Mouse (Mus musculus): Measurements from ENCODE around the gene Camk2b.
"Not testable (repeated sequence)": the region's sequence is repeated elsewhere in the genome, so short reads cannot be mapped to it uniquely, and the experiment has no call there.

The Camk2b gene

DNA sequence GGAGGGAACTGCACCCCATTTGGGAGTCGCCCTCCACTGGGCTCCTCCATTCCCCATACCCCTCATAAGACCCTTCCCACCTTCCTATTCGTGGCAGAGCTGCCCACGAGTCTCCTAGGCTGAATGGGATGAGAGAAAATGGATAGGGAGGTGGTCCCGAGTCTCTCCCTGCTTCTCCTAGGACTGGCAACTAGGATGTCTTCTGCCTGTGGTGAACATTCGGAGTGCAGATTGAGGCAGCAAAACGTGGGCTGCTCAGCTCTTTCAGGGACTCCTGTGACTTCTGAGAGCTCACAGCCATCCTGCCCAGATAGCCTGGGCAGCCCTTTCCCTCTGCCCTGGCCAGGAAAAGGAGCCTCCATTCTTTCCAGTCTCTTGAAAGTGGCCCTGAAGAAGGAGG is at the start of gene Camk2b:
Gene Camk2b, minus strand, starts transcription at position 187 of the 400 bp plus-strand sequence.
- no peak for DNase-seq (ENCODE audit: low spot score in 2 of 2)

DNA sequence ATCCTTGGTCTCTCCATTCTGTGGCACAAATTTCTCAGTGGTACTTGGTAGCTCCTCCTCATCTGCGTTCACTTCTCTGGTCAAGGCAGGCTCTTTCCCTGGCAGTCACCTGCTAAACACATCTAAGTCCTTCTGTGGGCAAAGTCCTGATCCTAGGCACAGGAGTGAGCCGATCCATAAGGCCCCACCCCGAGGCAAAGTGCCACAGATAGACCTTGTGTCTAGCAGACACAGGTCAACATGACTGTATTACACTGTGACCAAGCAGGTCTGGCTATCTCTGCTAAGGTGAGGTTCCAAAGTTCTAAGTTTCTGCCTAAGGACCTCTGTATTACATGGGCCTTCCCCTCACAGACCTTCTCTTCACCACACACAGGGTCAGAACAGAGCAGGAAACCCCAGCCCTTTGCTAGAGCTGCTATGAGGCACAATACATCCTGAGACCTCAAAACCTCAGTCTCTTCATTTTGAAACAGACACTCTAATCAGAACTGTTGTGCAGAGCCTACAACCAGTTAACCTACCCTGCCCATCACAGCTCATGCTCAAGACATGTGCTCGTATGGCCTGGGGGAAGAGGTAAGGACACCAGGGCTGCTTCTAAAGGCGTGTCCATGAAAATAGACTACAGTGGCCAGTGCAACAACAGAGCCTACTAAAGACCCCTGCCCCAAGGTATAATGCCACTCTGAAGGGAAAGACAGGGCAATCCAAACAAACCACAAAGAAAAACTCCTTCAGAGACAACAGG is 45.7 kb upstream of the Camk2b start:
- DNase-seq (ENCODE audit: low spot score in 2 of 2): no peak

DNA sequence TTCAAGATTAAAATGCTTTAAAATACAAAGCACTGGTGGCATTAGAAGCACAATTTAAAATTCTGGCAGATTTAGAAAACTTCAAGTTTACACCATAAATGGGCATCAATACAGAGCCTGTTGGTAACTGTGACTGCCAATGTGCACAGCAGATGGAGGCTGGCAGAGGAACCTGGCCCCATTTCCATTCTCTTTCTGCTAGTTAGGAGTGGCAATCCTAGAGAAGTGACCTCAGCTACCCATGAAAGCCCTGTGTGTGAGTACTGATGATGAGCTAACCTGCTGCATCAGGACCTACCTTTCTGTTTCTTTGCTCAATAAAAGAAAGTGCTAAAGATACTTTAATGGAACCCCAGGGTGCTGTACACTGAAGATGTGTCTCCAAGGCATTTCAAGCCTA is 43.8 kb upstream of the Camk2b start:
- no peak for DNase-seq (ENCODE audit: low spot score in 2 of 2)

DNA sequence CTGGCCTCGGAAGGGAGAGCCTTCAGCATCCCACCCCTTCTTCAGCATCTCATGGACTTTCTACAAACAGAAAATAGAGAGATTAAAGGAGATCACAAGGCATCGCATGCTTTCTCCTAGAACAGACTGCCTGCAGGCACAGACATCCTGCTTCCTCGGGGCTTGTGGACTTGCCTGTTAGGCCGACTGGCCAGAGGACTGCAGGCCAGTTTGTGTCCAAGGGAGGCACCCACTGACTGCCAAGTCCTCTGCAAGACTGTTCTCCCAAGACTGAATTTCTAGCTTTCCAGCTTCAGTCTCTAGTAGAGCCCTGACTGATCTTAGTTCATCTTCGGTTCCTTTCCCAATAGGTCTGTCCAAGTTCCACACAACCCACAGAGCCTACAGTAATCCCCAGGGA is 42.1 kb upstream of the Camk2b start:
- no peak for DNase-seq (ENCODE audit: low spot score in 2 of 2)

DNA sequence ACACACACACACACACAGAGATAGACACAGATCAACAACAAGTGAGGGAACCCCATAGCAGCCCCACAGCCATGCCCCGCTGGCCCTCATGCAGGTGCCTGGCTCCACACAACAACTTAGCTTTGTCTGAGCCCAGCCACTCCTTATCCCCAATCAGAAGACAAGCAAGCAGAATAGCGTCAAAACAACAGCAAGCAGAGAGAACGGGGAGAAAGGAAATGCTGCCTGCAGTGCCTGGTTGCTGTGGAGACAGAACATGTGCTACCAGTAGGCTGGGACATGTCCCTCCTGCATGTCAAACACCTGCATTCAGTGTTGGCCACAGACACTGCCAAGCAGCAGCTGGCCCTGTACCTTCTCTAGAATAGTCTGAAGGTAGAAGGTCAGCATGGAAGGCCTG is 41.6 kb upstream of the Camk2b start:
- no peak for DNase-seq (ENCODE audit: low spot score in 2 of 2)

DNA sequence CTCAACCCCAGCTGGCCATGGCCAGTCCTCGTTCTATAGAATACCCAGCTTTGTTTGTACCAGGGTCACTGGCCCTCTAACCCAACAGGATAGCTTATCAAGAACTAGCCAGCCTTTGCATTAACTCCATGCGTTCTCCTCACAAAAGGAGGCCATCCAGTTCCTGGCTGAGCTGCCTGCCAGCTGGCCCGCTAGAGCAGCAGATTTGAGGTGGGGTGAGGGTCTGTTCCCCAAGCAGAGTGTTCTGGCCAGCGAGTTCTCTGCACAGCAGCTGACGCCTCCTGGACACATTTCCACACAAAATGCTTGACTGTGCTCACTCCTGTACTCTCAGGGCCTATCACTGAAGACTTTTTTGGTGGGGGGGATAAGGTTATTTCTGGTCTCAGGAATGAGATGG is 38.6 kb upstream of the Camk2b start:
- no peak for DNase-seq (ENCODE audit: low spot score in 2 of 2)

DNA sequence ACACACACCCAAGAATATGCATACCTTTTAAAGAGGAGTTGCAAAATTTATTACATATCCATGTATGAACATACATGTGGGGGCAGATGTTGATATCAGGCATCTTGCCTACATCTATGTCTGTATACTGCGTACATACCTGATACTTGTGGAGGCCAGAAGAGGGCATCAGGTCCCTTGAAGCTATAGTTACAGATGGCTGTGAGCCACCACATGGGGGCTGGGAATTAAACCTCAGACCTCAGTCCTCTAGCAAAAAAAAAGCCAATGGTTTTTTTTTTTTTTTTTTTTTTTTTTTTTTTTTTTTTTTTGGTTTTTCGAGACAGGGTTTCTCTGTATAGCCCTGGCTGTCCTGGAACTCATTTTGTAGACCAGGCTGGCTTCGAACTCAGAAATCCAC is 30.5 kb upstream of the Camk2b start:
- not testable (repeated sequence) for DNase-seq (ENCODE audit: low spot score in 2 of 2)

DNA sequence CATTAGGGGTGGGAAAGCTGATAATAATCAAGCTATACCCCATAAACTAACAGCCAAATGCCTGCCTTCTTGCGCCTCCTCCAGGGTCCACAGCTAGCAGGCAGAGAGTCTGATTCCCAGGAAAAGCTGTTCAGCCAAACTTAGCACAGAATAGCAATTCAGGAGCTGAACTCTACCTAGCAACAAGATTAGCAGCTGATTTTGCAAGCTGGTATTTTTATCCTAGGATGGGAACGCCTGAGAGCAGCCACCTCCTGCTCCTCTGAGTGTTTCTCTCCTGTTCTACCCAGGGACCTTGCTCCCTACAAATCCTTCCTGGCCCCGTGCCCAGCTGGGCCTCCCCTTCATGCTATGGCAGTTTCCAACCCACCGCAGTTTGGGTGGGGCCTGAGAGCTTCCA is 20.8 kb upstream of the Camk2b start:
- DNase-seq (ENCODE audit: low spot score in 2 of 2): no peak

DNA sequence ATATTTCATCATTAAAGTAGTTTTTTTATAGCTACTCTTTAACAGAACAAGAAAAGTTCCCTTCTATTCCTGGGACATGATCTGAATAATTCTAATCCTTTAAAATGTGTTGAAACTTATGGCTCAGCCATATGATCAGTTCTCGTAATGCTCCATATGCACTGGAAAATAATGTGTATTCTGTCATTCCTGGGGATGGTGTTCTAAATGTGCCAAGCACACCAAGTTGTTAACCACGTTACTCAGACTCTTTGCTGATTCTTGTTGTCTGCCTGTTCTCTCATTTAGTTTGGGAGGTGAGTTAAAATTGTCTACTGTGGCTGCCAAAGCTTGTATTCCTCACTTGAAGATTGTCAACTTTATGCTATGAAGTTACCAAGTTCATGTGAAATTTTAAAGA is 12.6 kb upstream of the Camk2b start:
- no peak for DNase-seq (ENCODE audit: low spot score in 2 of 2)

DNA sequence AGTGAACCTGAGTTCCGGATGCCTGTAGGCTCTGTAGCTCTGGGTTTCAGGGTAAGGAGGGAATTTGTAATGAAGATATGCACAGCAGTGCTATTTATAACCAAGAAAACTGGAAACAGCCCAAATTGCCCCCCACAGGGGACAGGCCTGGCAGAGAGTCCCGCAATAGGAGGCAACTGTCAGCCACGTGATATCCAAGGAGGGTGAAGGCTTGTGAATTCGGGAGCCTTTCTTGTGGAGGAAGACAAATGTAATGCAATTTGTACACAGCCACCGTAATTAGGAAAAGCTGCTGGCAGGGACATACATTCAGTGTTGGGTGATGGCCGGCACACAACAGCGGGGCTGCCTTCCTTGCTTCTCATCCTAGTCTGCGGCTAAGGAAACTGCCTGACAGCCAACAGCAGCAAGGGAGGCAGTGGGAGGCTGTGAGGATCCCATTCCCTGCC is 9.5 kb upstream of the Camk2b start:
- DNase-seq (ENCODE audit: low spot score in 2 of 2): no peak

DNA sequence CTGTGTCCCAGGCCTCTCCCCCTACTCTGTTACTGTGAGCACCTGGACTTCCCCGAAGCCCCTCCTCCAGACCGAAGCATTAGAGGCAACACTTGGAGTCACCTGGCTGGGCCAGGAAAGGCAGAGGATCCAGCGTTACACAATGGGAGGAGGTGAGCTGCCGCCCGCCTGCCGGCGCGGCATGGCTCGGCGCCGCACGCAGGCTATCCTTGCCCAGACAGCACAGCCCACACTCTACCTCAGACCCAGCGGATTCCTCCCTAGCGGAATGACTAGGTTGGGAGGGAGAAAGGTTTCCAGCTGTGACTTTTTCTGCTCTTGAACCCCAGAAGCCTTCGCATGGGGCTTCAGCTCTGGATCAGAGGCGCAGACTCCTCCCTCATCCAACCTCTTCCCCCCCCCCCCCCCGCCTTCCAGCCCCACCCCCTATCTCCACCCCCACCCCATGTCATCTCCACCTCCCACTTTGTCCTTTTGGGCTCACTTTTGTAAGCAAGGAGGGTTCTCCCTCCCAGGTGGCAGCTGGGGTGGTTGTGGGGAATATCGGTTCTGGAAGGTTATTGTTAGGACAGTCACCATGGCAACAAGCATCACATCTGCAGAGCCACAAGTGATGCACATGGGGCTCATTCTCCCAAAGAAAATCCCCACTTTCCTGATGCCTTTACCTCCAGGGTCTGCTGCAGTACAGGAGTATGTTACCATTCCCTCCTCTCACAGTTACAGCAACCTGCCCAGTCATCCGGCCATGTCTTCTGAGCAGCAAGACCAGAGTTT is 2.2 kb upstream of the Camk2b start:
- DNase-seq (ENCODE audit: low spot score in 2 of 2): no peak

DNA sequence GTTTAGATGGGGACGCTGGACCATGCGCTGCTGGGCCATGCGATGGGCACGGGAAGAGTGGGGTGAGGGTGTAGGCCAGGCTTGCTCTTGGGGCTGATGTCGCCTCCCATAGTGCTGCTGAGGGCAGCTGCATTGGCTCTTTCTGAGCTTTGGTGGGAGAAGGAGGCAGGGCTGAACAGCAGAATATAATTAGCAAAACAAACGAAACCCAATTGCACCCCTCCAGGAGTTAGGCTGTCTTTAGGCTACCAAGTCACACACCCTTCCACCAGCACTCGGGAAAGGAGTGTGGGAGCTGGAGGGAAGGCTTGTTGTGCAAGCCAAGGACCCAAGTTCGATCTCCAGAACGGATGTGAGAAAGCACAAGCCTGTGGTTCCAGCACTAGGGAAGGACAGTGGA is 998 bp upstream of the Camk2b start:
- DNase-seq (ENCODE audit: low spot score in 2 of 2): no peak

DNA sequence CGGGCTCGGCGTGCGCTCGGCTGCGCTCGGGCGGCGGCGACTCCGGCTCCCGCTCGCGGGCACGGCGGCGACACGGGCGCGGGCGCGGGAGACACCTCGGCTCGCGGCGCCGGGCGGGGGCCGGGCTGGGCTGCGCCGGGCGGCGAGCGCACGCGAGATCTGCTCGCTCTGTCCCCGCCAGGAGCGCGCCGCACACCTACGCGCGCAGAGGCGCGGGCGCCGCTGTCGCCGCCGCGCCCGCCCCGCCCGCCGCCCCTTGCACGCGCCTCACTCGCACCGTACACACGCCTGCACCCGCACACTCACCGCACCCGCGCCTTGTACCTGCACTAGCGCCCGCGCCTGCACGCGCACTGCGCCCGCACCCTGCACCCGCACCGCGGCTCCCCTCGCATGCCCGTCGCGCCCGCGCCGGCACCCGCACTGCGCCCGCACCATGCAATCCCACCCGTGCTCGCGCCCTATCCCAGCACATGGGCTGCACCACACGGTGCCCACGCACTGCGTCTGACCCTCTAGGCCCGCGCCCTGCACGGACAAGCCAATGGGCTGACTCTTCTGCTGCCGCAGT is 526 bp downstream of the Camk2b start:
- no peak for DNase-seq (ENCODE audit: low spot score in 2 of 2)

DNA sequence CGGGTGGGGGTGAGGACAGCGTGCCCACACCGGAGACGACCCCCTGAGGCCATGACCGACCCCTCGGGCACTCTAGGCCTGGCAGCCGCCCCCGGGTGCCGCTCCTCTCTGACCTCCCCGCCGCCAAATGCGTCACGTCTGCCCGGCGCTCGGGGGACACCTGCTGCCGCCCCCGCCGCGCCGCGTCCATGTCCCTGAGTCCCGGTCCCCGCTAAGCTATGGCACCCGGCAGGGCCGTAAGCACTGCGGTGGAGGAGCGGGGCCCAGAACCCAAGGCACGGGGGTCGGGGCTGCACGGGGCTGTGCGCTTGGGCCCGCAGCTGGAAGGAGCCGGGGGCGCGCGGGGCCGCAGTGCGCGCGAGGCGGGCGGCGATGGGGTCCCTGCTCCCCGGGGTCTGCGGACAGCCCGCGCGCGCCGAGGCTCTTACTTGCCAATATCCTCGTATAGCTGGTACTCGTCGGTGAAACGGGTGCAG is 1.1 kb downstream of the Camk2b start:
- no peak for DNase-seq (ENCODE audit: low spot score in 2 of 2)

DNA sequence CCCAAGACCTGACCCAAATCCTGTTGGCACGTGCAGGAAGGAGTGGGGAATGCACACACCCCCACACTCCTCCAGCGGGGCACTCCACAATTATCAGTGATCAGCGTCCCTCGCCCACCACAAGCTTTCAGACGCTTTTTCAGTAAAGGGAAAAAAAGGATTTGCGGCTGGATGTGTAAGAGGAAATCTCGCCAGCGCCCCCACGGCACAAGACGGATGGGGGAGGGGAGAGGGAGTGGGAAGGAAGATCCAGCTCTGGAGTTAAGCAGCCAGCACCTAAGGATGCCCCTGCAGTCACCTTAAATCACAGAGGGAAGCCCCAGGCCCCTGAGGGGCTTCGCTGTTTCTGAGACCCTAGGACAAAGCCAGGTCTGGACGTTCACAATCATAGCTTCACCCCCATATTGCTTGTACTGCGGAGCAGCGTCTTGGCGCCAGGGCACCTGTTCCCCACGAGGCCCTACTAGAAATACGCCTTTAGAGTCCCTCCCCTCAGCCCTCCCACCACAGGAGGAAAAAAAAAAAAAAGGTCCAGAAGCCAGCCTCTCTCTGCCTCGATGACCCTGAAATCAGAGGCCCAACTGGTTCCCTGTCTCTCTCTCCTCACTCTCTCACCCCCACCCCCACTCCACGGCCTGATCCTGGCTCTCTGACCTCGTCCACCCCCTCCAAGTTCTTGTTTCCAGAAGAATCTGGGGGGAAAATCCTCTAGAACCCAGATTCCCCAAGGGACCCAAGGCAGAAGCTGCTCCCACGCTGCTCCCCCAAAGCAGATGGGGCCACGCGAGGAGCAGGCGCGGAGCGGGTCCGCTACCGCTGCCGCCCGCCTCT is 1.7 kb downstream of the Camk2b start:
- DNase-seq (ENCODE audit: low spot score in 2 of 2): no peak

DNA sequence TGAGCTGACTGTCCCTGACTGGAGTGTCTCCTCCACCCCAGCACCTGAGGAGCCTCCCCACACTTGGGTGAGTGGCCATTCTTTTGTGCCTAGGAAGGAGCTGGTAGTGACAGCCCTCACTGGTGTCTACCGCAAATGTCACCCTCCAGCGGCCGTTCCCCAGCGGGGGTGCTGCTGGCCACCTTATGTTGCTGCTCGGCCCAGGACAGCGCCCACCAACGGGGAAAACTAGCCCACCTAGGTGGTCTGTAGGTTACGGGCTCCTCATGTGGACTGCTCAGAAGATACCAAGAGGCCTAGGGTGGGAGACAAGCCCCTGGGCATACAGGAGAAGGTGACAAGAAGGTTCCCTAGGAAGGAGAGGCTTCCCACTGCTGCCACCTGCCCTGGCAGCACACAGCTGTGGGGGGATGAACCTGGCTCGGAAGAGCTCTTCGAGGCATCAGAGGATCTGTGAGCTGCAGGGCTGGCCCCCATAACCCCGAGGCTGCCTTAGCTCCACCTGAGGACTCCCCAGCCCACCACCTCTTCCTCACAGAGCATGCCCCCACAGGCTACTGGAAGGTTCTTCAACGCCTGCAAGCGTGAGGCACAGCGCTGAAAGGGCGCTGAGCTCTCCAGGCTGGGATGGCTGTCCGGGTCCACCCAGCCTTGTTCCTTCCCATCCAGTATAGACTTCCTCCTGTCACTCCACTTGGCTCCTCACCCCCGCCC is 2.5 kb downstream of the Camk2b start:
- no peak for DNase-seq (ENCODE audit: low spot score in 2 of 2)

DNA sequence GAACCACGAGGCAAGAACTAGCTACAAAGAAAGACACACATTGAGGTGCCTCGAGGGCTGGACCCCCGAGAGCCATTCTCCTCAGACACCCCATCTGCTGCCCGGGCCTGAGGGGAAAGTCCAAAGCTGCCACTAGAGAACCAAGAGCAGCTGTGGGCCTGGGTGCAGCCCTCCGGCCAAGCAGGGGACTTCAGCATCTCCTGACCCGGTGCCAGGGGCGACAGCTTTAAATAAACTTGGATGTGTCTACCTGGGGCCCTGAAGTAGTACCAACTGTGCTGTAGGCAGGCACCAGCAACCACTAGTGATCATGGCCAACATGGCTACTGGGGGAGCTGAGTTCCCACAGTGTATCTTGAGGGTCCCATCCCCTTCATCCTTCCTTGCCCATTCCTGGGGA is 3.1 kb downstream of the Camk2b start:
- DNase-seq (ENCODE audit: low spot score in 2 of 2): no peak

DNA sequence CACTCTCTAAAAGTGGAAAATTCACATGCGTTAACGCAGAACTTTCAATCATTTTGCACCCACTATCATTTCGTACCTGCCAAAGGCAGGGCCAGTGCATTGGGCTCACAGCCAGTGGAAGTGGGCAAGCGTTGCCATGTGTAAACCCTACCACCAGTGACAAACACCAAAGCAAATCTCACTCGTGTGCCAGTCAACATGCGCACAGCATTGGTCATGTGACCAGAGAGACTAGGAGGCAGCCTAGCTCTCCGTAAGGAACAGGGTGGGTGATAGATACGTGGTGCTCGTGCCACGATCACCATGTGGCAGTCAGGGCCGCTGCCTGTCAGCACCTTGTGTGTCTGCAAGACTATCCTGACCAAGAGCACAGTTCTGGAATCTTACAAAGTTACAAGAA is 3.8 kb downstream of the Camk2b start:
- no peak for DNase-seq (ENCODE audit: low spot score in 2 of 2)

DNA sequence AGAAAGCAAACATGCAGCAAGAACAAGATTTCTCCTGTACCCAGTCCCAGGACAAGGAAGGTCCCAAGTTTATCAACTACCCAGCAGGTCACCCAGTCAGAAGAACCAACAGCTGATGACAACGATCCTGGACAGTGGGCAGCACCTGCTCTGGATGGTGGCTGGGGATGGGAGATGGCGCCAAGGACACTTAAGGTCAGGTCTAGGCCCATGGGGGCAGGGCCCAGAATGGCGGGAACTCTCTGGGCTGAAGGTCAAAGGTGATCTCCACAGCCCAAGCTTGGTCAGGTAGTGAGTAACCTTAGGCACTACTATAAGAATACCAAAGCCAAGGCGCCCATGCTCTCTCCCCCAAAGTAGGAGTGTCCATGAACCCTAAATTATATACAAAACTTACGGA is 4.3 kb downstream of the Camk2b start:
- no peak for DNase-seq (ENCODE audit: low spot score in 2 of 2)

DNA sequence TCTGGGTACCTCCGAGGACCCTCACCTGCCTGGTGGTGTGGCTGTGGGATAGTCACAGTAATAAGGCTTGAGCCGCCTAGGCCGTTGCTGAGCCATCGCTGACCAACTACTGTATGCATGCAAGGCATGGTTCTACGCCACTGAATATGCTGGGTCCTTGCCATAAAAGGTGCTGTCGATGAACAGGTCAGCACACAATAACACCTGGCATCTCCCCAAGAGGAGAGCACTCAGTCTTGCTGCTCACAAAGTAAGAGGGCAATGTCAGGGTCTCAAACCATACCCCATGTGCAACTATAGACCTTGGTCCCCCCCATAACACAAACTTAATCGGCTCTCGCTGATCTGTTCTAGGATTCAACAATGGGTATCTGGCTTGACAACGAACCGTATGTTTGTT is 7.0 kb downstream of the Camk2b start:
- DNase-seq (ENCODE audit: low spot score in 2 of 2): no peak

DNA sequence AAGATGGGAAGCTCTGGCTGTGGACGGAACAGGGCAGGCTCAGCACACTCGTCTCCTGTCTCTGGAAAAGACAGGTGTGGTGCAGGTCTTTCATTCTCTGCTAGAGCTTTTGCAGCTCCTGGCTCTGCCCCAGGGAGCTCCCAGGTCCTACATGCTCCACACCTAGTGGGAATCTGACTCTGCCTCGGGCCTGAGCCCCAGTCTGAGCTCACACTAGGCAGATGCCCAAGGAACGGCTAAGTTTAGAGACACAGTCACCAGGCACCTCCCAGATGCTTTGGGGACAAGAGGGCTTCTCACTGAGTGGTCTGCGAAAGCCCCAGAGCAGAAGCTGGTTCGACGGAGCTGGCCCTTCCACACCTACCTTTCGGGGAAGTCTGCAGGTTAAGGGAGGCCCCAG is 12.8 kb downstream of the Camk2b start:
- no peak for DNase-seq (ENCODE audit: low spot score in 2 of 2)
